Mouse (Mus musculus) heart, postnatal 0 days (tissue): Measurements from ENCODE around the gene Mroh3. TPM values are rescaled to one million over a fixed set of nuclear protein-coding genes. Genes with fewer than 3 reads are reported as not detected.
A peak's percentile ranks its signal among the peaks of the same experiment; 100 is the strongest.

Experiments used
- ATAC-seq: fragments of 200-750 bp; cut with Nextera tagmentation; 2 replicates; pipeline ENCODE4 v1.8.0; 2017; ENCODE audit warnings: low read depth, moderate number of reproducible peaks, moderate library complexity; ENCODE audit not compliant: insufficient read depth
- DNase-seq: peaks from one replicate; pipeline ENCODE4 v3.0.0-alpha.2; 2016; ENCODE audit warnings: low spot score
- H3K27ac ChIP-seq: fragments of 300-500 bp; sonication (generic); 2 replicates; pipeline ENCODE4 v1.5.1; 2014; ENCODE audit warnings: low read depth, mild to moderate bottlenecking
- H3K27me3 ChIP-seq: fragments of 300-500 bp; sonication (generic); 2 replicates; pipeline ENCODE4 v1.6.1; 2014; ENCODE audit warnings: low read length, mixed read lengths; ENCODE audit not compliant: control insufficient read depth, insufficient read depth
- H3K36me3 ChIP-seq: fragments of 300-500 bp; sonication (generic); replicated peaks from 2 replicates; pipeline ENCODE4 v1.6.1; 2014; ENCODE audit warnings: low read length, mixed read lengths; ENCODE audit not compliant: control insufficient read depth, insufficient read depth
- H3K4me1 ChIP-seq: fragments of 300-500 bp; sonication (generic); 2 replicates; pipeline ENCODE4 v1.6.1; 2014; ENCODE audit warnings: antibody characterized with exemption; ENCODE audit not compliant: control insufficient read depth, insufficient read depth
- H3K4me2 ChIP-seq: fragments of 300-500 bp; sonication (generic); 2 replicates; pipeline ENCODE4 v1.6.1; 2014; ENCODE audit warnings: low read depth, mild to moderate bottlenecking, low read length, moderate library complexity
- H3K4me3 ChIP-seq: fragments of 300-500 bp; sonication (generic); 2 replicates; pipeline ENCODE4 v1.5.1; 2014; ENCODE audit warnings: low read depth, low read length
- H3K9ac ChIP-seq: fragments of 300-500 bp; sonication (generic); replicated peaks from 2 replicates; pipeline ENCODE4 v1.6.1; 2014; ENCODE audit warnings: low read depth, low read length, mixed read lengths
- H3K9me3 ChIP-seq: fragments of 300-500 bp; sonication (generic); replicated peaks from 2 replicates; pipeline ENCODE4 v1.6.1; 2016; ENCODE audit warnings: low read length; ENCODE audit not compliant: control insufficient read depth
- CTCF ChIP-seq: IDR thresholded peaks from 2 replicates; pipeline ENCODE4 v1.5.1; 2016; ENCODE audit warnings: antibody characterized with exemption, control low read depth, low read depth
- EP300 ChIP-seq: IDR thresholded peaks from 2 replicates; pipeline ENCODE4 v1.6.1; 2016; ENCODE audit warnings: antibody characterized with exemption, low read depth
- WGBS: fragments of 180-500 bp; shearing (Covaris S2); extraction: QIAGEN DNeasy Blood & Tissue Kit; methylation state at CpG from one replicate; pipeline ENCODE4 v1.1.7; 2014; 5-methylcytosine and 5-hydroxymethylcytosine counted together
- polyA plus RNA-seq: library from polyadenylated mRNA; unstranded; fragments of >200 nt; fragmentation: Nextera tagmentation; extraction: Ambion mirVana; gene quantifications from 2 replicates; pipeline ENCODE4 v1.2.1, GENCODE M21; 2015
- total RNA-seq: library from RNA; depleted of rRNA; stranded (reverse); fragments of >200 nt; gene quantifications from 2 replicates; pipeline ENCODE4 v1.2.3, GENCODE M21; 2014; ENCODE audit warnings: low replicate concordance; rRNA removed

Gene Mroh3
- not detected in 2 replicates for total RNA-seq
- not detected in 2 replicates for polyA plus RNA-seq

GRCm38 (mm10) chr1:136212803-136213202, at the start of gene Mroh3:
TSS of gene Mroh3 (minus strand) at chr1:136212828.
- DNase-seq = peak; percentile 45
- 34% methylated on average over 3 of the region's 3 CpGs for WGBS
- peak; percentile 72 for ATAC-seq

GRCm38 (mm10) chr1:136260635-136261238, 48.1 kb upstream of the Mroh3 start, which contains the start of gene Gpr25:
TSS of gene Gpr25 (minus strand) at chr1:136260873.
- Histone ChIP-seq H3K9me3 (no peaks in the 10 kb centered on the region), H3K9ac (no peak within 1 kb of the TSS; the same call in 1 of the 2 replicates), H3K27ac (no peak within 1 kb of the TSS), H3K4me2 (peak within 1 kb of the TSS; percentile 84), H3K4me1 (peaks cover 13% of the 10 kb centered on the region; the same call in 1 of the 2 replicates), H3K36me3 (no peaks in the 10 kb centered on the region), H3K4me3 (peak within 1 kb of the TSS; percentile 51), H3K27me3 (peaks cover 71% of the 10 kb centered on the region)
- DNase-seq = no peak
- 10% methylated on average over 26 of the region's 28 CpGs for WGBS
- TF ChIP-seq EP300 (no peak), CTCF (no peak)
- ATAC-seq = peak; percentile 10; the same call in 1 of the 2 replicates

More at GRCm38 (mm10) chr1:136212803-136213202, at the start of gene Mroh3:
- H3K36me3 ChIP-seq = no peaks in the 10 kb centered on the region
- TF ChIP-seq CTCF = peak; percentile 64
- TF ChIP-seq EP300 = no peak
- H3K9ac ChIP-seq = no peak within 1 kb of the TSS
- no peaks in the 10 kb centered on the region for H3K9me3 ChIP-seq
- H3K27me3 ChIP-seq = no peaks in the 10 kb centered on the region
- no peak within 1 kb of the TSS for H3K27ac ChIP-seq
- H3K4me1 ChIP-seq = no peaks in the 10 kb centered on the region
- no peak within 1 kb of the TSS for H3K4me3 ChIP-seq
- H3K4me2 ChIP-seq = no peak within 1 kb of the TSS

- Histone ChIP-seq H3K4me1 (peaks cover 13% of the 10 kb centered on the region; the same call in 1 of the 2 replicates), H3K27me3 (peaks cover 71% of the 10 kb centered on the region), H3K9me3 (no peaks in the 10 kb centered on the region), H3K36me3 (no peaks in the 10 kb centered on the region), H3K9ac (no peak overlapping the region; the same call in 1 of the 2 replicates), H3K4me3 (peak overlapping the region; percentile 51), H3K27ac (no peak overlapping the region), H3K4me2 (peak overlapping the region; percentile 84)
- TF ChIP-seq CTCF (no peak), EP300 (no peak)
- DNase-seq (peak; percentile 64), ATAC-seq (peak; percentile 79)
- 1% methylated on average over 78 of the region's 95 CpGs for WGBS
These were observed 47.4 kb upstream of the Mroh3 start for GRCm38 (mm10) chr1:136259893-136260634.

DNA sequence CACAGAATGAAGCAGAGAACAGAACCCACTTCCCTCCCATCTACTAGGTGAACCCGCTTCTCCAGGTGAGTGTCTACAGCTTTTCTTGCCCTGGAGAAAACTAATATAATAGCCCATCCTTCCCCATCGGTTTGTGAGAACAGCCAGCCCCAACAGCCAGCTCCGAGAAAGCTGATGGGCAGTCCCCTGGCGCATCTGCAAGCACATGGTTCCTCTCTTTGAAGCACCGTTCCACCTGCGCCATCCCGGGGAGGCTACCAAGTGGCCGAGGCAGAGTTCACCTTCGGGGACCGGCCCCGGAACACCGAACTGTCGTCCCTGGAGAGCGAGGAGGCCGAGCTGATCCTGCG, 46.9 kb upstream of the Mroh3 start:
- Histone ChIP-seq H3K4me1 (peaks cover 13% of the 10 kb centered on the region; the same call in 1 of the 2 replicates), H3K27me3 (peaks cover 71% of the 10 kb centered on the region), H3K9me3 (no peaks in the 10 kb centered on the region), H3K9ac (no peak overlapping the region), H3K4me2 (peak overlapping the region; percentile 84), H3K4me3 (peak overlapping the region; percentile 51), H3K36me3 (no peaks in the 10 kb centered on the region), H3K27ac (no peak overlapping the region)
- ATAC-seq = no peak
- WGBS = 5% methylated on average over 16 of the region's 16 CpGs
- DNase-seq = no peak
- no peak for TF ChIP-seq CTCF
- no peak for TF ChIP-seq EP300

GRCm38 (mm10) chr1:136258495-136258894, 45.9 kb upstream of the Mroh3 start:
- no peaks in the 10 kb centered on the region for H3K9me3 ChIP-seq
- no peaks in the 10 kb centered on the region for H3K36me3 ChIP-seq
- H3K4me3 ChIP-seq = no peak overlapping the region
- ATAC-seq (no peak), DNase-seq (no peak)
- H3K27ac ChIP-seq = no peak overlapping the region
- no peak overlapping the region for H3K4me2 ChIP-seq
- H3K9ac ChIP-seq = no peak overlapping the region
- TF ChIP-seq EP300 (no peak), CTCF (no peak)
- peaks cover 13% of the 10 kb centered on the region; the same call in 1 of the 2 replicates for H3K4me1 ChIP-seq
- peaks cover 71% of the 10 kb centered on the region for H3K27me3 ChIP-seq
- whole genome bisulfite sequencing = 77% methylated on average over 9 of the region's 9 CpGs
